Mouse (Mus musculus) thymus, adult 2 months (tissue): Measurements from ENCODE around the gene Ogn. TPM values are rescaled to one million over a fixed set of nuclear protein-coding genes. Genes with fewer than 3 reads are reported as not detected.

Source experiments
- DNase-seq: peaks from one replicate; pipeline ENCODE4 v3.0.0; 2021
- H3K27ac ChIP-seq: fragments of 200-500 bp; 2 replicates; pipeline ENCODE4 v1.5.1; 2012; ENCODE audit warnings: low read length, control low read depth; ENCODE audit not compliant: control insufficient read depth, insufficient read depth
- H3K27me3 ChIP-seq: fragments of 200-500 bp; 2 replicates; pipeline ENCODE4 v1.6.1; 2012; ENCODE audit warnings: mild to moderate bottlenecking, low read length, moderate library complexity, mixed read lengths; ENCODE audit not compliant: control insufficient read depth, insufficient read depth
- H3K36me3 ChIP-seq: fragments of 200-500 bp; 2 replicates; pipeline ENCODE4 v1.6.1; 2012; ENCODE audit warnings: mild to moderate bottlenecking, low read length, moderate library complexity; ENCODE audit not compliant: control insufficient read depth, insufficient read depth
- H3K4me1 ChIP-seq: fragments of 200-500 bp; replicated peaks from 2 replicates; pipeline ENCODE4 v1.6.1; 2012; ENCODE audit warnings: low read length; ENCODE audit not compliant: control insufficient read depth, insufficient read depth
- H3K4me3 ChIP-seq: fragments of 200-500 bp; 2 replicates; pipeline ENCODE4 v1.5.1; 2012; ENCODE audit warnings: mild to moderate bottlenecking, low read length, control low read depth, moderate library complexity; ENCODE audit not compliant: control insufficient read depth, insufficient read depth
- CTCF ChIP-seq: fragments of 200-500 bp; IDR thresholded peaks from 2 replicates; pipeline ENCODE4 v1.5.1; 2012; ENCODE audit warnings: mild to moderate bottlenecking, control low read depth, low read length, moderate library complexity, borderline replicate concordance; ENCODE audit not compliant: control insufficient read depth, poor library complexity, insufficient read depth; ENCODE audit errors: extremely low read depth
- POLR2A ChIP-seq: fragments of 200-500 bp; IDR thresholded peaks from 2 replicates; pipeline ENCODE4 v1.6.1; 2012; ENCODE audit warnings: mild to moderate bottlenecking, low read length, control low read depth, moderate library complexity; ENCODE audit not compliant: control insufficient read depth, poor library complexity, insufficient read depth; ENCODE audit errors: extremely low read depth
- WGBS: fragments of 180-500 bp; shearing (Covaris S2); methylation state at CpG from one replicate; pipeline ENCODE4 v1.1.7; 2018; 5-methylcytosine and 5-hydroxymethylcytosine counted together
- polyA plus RNA-seq: library from polyadenylated mRNA; depleted of rRNA; stranded (reverse); fragments of >200 nt; gene quantifications from 2 replicates; pipeline ENCODE4 v1.2.3, GENCODE M21; 2012; rRNA removed

Gene Ogn
- polyA plus RNA-seq = 0.92 and 2.0 TPM in 2 replicates

DNA sequence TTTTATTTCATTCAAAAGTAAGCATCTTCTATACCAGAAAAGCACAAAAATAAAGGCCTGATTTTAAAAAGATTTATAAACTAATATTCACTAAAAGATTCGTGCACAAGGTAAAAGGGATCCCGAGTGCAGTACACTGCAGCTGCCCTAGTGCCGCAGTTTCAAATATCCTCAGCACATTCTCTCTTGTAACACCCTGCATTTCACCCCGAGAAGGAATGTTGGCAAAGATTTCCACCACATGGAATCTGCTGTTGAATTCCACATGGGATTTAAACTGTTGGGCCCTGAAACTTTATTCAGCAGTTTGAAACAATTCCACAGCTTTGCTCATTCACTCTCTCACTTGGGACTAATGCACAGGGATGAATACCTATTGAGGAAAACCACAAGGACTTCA, at the start of gene Ogn:
Gene Ogn (plus strand): TSS at position 333 of the 400 bp plus-strand sequence.
- H3K4me3 ChIP-seq = no peak within 1 kb of the TSS
- no peaks in the 10 kb centered on the region for H3K4me1 ChIP-seq
- no peaks in the 10 kb centered on the region for H3K36me3 ChIP-seq
- 95% methylated on average over 4 of the region's 4 CpGs for WGBS
- no peaks in the 10 kb centered on the region for H3K27me3 ChIP-seq
- no peak for DNase-seq
- no peak within 1 kb of the TSS for H3K27ac ChIP-seq
- no peak for TF ChIP-seq CTCF
- TF ChIP-seq POLR2A = no peak

DNA sequence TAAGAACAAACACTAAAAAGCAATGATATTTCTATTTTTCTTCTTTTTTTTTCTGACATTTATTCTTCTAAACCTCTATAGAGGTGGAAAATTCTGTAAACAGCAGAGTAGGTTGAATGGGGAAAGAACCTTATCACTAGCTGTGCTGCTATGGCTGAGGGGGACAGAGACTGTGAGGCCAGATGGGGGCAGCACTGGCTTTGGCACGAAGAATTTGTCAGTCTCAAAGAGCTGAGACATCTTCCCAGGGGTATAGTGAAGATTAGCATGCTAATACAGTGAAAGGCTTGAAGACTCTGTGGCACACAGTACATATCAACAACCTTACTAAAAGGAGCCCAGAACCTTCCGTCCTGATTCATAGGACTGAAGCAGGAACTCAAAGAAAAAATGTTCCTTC, 48.7 kb upstream of the Ogn start:
- WGBS = 66% methylated on average over 2 of the region's 2 CpGs
- Histone ChIP-seq H3K4me1 (no peaks in the 10 kb centered on the region), H3K4me3 (no peak overlapping the region), H3K27me3 (no peaks in the 10 kb centered on the region), H3K36me3 (no peaks in the 10 kb centered on the region), H3K27ac (no peak overlapping the region)
- TF ChIP-seq POLR2A (no peak), CTCF (no peak)
- no peak for DNase-seq

DNA sequence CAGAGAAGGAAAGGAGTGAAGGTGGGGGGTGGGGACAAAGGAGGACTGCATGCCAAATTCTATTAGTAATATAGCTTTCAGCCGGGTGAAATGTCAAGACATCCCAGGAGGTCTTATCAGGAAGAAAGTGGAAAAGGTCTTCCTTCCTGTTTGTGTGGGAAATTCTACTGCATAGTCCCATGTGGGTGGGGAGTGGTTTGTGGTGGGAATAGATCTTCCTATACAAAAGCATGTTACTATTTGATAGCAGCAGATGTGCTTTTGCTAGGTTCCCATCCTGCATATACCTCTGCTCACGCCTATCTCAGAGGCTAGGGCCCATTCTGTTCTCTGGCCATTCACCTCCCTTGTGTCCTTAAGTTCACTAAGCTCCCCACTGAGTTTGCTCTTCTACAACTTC, 47.0 kb upstream of the Ogn start:
- no peak for DNase-seq
- no peak for TF ChIP-seq CTCF
- TF ChIP-seq POLR2A = no peak
- Histone ChIP-seq H3K36me3 (no peaks in the 10 kb centered on the region), H3K4me3 (no peak overlapping the region), H3K27me3 (no peaks in the 10 kb centered on the region), H3K27ac (no peak overlapping the region), H3K4me1 (no peaks in the 10 kb centered on the region)
- WGBS = 13% methylated on average over 2 of the region's 2 CpGs

DNA sequence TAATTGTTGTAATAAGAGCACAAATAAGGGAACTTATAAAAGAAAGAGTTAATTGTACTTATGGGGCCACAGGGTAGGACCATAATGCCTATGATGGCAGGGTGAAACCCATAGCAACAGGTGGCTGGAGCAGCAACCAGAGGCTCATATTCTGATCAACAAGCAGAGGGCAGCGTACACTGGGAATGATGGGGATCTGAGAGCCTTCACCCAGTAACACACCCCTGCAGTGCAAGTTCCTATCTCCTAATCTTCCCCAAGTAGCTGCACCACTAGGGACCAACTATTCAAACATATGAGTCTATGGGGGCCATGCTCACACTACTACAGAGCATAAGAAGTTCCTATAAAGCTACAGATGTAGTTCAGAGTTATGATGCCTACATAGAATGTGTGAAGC, 43.5 kb upstream of the Ogn start:
- Histone ChIP-seq H3K27me3 (no peaks in the 10 kb centered on the region), H3K4me3 (no peak overlapping the region), H3K4me1 (no peaks in the 10 kb centered on the region), H3K27ac (no peak overlapping the region), H3K36me3 (no peaks in the 10 kb centered on the region)
- TF ChIP-seq POLR2A (no peak), CTCF (no peak)
- no peak for DNase-seq
- WGBS = 92% methylated on average over 1 of the region's 1 CpGs

DNA sequence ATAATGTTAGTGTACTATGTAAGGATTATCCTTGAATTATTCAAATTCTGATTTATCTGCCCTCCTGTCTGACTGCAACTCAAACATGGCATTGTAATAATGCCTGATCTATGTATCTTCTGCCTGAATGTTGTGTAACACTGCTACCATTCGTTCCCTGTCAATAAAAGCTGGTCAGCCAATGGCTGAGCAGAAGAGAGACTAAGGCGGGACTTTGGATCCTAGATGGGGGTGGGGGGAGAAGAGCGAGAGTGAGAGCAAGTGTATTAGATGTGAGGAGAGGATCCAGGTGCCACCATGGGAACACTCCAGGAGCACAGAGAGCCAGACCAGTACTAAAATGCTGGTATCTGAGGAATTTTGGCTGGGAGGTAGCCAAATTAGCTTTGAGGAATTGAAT, 37.5 kb upstream of the Ogn start:
- Histone ChIP-seq H3K27me3 (no peaks in the 10 kb centered on the region), H3K36me3 (no peaks in the 10 kb centered on the region), H3K27ac (no peak overlapping the region), H3K4me1 (no peaks in the 10 kb centered on the region), H3K4me3 (no peak overlapping the region)
- no peak for TF ChIP-seq POLR2A
- DNase-seq = no peak
- 97% methylated on average over 3 of the region's 3 CpGs for WGBS

DNA sequence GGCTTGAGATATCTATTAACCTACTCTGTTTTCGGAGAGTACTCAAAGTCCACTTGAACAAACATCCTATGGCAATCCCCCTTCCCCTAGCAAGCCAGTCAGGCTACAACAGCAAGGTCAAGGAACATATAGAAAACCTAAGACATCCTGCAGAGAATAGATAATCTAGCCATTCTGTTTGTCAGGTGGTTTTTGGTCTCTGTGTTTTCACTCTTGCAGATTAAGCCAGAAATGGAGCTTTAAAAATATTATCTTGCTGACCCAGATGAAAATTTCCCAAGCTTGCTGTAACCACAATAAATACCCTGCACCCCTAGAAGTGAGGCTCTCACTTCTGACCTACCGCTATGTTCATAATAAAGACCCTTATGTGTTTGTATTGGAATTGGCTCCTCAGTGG, 36.4 kb upstream of the Ogn start:
- DNase-seq = no peak
- WGBS = 96% methylated on average over 2 of the region's 2 CpGs
- no peak overlapping the region for H3K4me3 ChIP-seq
- TF ChIP-seq CTCF (no peak), POLR2A (no peak)
- H3K27me3 ChIP-seq = no peaks in the 10 kb centered on the region
- H3K4me1 ChIP-seq = no peaks in the 10 kb centered on the region
- H3K27ac ChIP-seq = no peak overlapping the region
- H3K36me3 ChIP-seq = no peaks in the 10 kb centered on the region
